Mouse (Mus musculus): Measurements from ENCODE around the gene Mttp.

DNA sequence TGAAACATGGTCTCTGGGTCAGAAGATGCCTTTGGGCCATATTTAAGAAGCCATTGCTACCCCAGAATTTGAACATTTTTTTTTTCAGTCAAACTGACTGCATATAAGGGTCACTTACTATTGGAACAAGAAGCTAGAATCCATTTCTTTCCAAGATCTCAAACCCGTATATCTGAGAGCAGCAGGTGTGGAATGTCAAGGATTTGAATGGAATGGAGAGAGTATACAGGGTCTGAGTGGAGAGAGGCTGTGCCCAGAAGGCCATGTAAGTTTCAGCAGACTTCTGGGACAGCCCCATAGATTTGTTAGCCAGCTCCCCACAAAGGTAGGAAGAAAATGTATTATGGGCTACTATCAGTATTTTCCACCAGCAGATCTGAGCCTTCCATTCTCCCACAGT lies 66.1 kb downstream of the Mttp start:
- TF ChIP-seq CTCF (conservative IDR thresholded peaks at IDR 0.05; ENCODE audit: low read length) (no peak), NANOG (IDR thresholded peaks at IDR 0.05; ENCODE audit: borderline replicate concordance, low read length) (no peak)
